Mouse (Mus musculus) intestine, embryonic 16.5 days (tissue): Measurements from ENCODE around the gene Tln2. TPM values are rescaled to one million over a fixed set of nuclear protein-coding genes. Genes with fewer than 3 reads are reported as not detected.

Source experiments
- ATAC-seq: fragments of 200-750 bp; cut with Nextera tagmentation; 2 replicates; pipeline ENCODE4 v1.8.0; 2017; ENCODE audit warnings: moderate TSS enrichment, moderate library complexity
- H3K27ac ChIP-seq: fragments of 300-500 bp; sonication (generic); 2 replicates; pipeline ENCODE4 v1.5.1; 2014; ENCODE audit warnings: mild to moderate bottlenecking, low read length
- H3K27me3 ChIP-seq: fragments of 300-500 bp; sonication (generic); replicated peaks from 2 replicates; pipeline ENCODE4 v1.6.1; 2014; ENCODE audit warnings: low read length, control low read depth, mixed read lengths; ENCODE audit not compliant: control insufficient read depth, insufficient read depth
- H3K36me3 ChIP-seq: fragments of 300-500 bp; sonication (generic); 2 replicates; pipeline ENCODE4 v1.6.1; 2014; ENCODE audit warnings: low read length, control low read depth; ENCODE audit not compliant: control insufficient read depth, insufficient read depth
- H3K4me1 ChIP-seq: fragments of 300-500 bp; sonication (generic); 2 replicates; pipeline ENCODE4 v1.6.1; 2014; ENCODE audit warnings: low read length, control low read depth, mixed read lengths; ENCODE audit not compliant: control insufficient read depth, insufficient read depth
- H3K4me2 ChIP-seq: fragments of 300-500 bp; sonication (generic); 2 replicates; pipeline ENCODE4 v1.6.1; 2014; ENCODE audit warnings: low read depth, low read length, control low read depth
- H3K4me3 ChIP-seq: fragments of 300-500 bp; sonication (generic); 2 replicates; pipeline ENCODE4 v1.5.1; 2014; ENCODE audit warnings: mild to moderate bottlenecking, low read length
- H3K9ac ChIP-seq: fragments of 300-500 bp; sonication (generic); 2 replicates; pipeline ENCODE4 v1.6.1; 2014; ENCODE audit warnings: low read depth, low read length
- H3K9me3 ChIP-seq: fragments of 300-500 bp; sonication (generic); 2 replicates; pipeline ENCODE4 v1.6.1; 2016; ENCODE audit warnings: low read length, control low read depth; ENCODE audit not compliant: control insufficient read depth
- WGBS: fragments of 180-500 bp; shearing (Covaris S2); extraction: QIAGEN DNeasy Blood & Tissue Kit; methylation state at CpG from one replicate; pipeline ENCODE4 v1.1.7; 2014; 5-methylcytosine and 5-hydroxymethylcytosine counted together
- polyA plus RNA-seq: library from polyadenylated mRNA; unstranded; fragments of >200 nt; fragmentation: Nextera tagmentation; extraction: Ambion mirVana; gene quantifications from 2 replicates; pipeline ENCODE4 v1.2.1, GENCODE M21; 2015

Gene Tln2
- polyA plus RNA-seq, 1 experiment from 2014 or later = 19.8 TPM

- 85% methylated on average over 8 of the region's 8 CpGs for WGBS
- H3K4me2 ChIP-seq = no peak overlapping the region
- H3K9me3 ChIP-seq = no peaks in the 10 kb centered on the region
- ATAC-seq = no peak
- no peak overlapping the region for H3K4me3 ChIP-seq
- H3K27me3 ChIP-seq = no peaks in the 10 kb centered on the region
- H3K27ac ChIP-seq = no peak overlapping the region
- H3K36me3 ChIP-seq = no peaks in the 10 kb centered on the region
- H3K9ac ChIP-seq = no peak overlapping the region
- peaks cover 11% of the 10 kb centered on the region; the same call in 1 of the 2 replicates for H3K4me1 ChIP-seq
Measured at GRCm38 (mm10) chr9:67493876-67494552, 65.5 kb downstream of the Tln2 start.

- no peaks in the 10 kb centered on the region for H3K36me3 ChIP-seq
- H3K27ac ChIP-seq = no peak overlapping the region
- H3K4me1 ChIP-seq = peaks cover 6% of the 10 kb centered on the region
- H3K9ac ChIP-seq = no peak overlapping the region
- H3K4me3 ChIP-seq = no peak overlapping the region
- H3K4me2 ChIP-seq = no peak overlapping the region
- H3K27me3 ChIP-seq = no peaks in the 10 kb centered on the region
- WGBS = 75% methylated on average over 3 of the region's 3 CpGs
- ATAC-seq = no peak
- no peaks in the 10 kb centered on the region for H3K9me3 ChIP-seq
Measured at GRCm38 (mm10) chr9:67489370-67489769, 70.1 kb downstream of the Tln2 start.

GRCm38 (mm10) chr9:67486621-67487020 is 72.9 kb downstream of the Tln2 start:
- H3K27ac ChIP-seq = no peak overlapping the region
- H3K27me3 ChIP-seq = no peaks in the 10 kb centered on the region
- no peaks in the 10 kb centered on the region for H3K9me3 ChIP-seq
- H3K4me2 ChIP-seq = no peak overlapping the region
- no peak overlapping the region for H3K4me3 ChIP-seq
- H3K9ac ChIP-seq = no peak overlapping the region
- ATAC-seq = no peak
- H3K36me3 ChIP-seq = no peaks in the 10 kb centered on the region
- WGBS = 68% methylated on average over 5 of the region's 5 CpGs
- peaks cover 6% of the 10 kb centered on the region for H3K4me1 ChIP-seq

- Histone ChIP-seq H3K4me1 (peaks cover 6% of the 10 kb centered on the region), H3K9ac (no peak overlapping the region), H3K4me2 (peak overlapping the region; percentile 32), H3K4me3 (peak overlapping the region; percentile 18), H3K36me3 (no peaks in the 10 kb centered on the region), H3K9me3 (no peaks in the 10 kb centered on the region), H3K27ac (peak overlapping the region; percentile 84), H3K27me3 (no peaks in the 10 kb centered on the region)
- ATAC-seq = peak; percentile 97
- WGBS = 37% methylated on average over 13 of the region's 15 CpGs
Measured at GRCm38 (mm10) chr9:67485169-67486072, 74.1 kb downstream of the Tln2 start.

GRCm38 (mm10) chr9:67482277-67482676 is 77.2 kb downstream of the Tln2 start:
- H3K27me3 ChIP-seq = no peaks in the 10 kb centered on the region
- H3K9ac ChIP-seq = no peak overlapping the region
- H3K4me3 ChIP-seq = no peak overlapping the region
- H3K4me1 ChIP-seq = peaks cover 6% of the 10 kb centered on the region
- H3K27ac ChIP-seq = no peak overlapping the region
- WGBS = 80% methylated on average over 1 of the region's 1 CpGs
- H3K9me3 ChIP-seq = no peaks in the 10 kb centered on the region
- no peaks in the 10 kb centered on the region for H3K36me3 ChIP-seq
- H3K4me2 ChIP-seq = no peak overlapping the region
- no peak for ATAC-seq

- Histone ChIP-seq H3K27ac (no peak overlapping the region), H3K4me3 (no peak overlapping the region), H3K36me3 (no peaks in the 10 kb centered on the region), H3K4me1 (peaks cover 6% of the 10 kb centered on the region), H3K9me3 (no peaks in the 10 kb centered on the region), H3K9ac (no peak overlapping the region), H3K4me2 (no peak overlapping the region), H3K27me3 (no peaks in the 10 kb centered on the region)
- ATAC-seq = no peak
- WGBS = 59% methylated on average over 1 of the region's 1 CpGs
Measured at GRCm38 (mm10) chr9:67481851-67482250, 77.7 kb downstream of the Tln2 start.

- Histone ChIP-seq H3K36me3 (no peaks in the 10 kb centered on the region), H3K4me3 (no peak overlapping the region), H3K9me3 (no peaks in the 10 kb centered on the region), H3K27ac (no peak overlapping the region), H3K4me2 (no peak overlapping the region), H3K27me3 (no peaks in the 10 kb centered on the region), H3K4me1 (no peaks in the 10 kb centered on the region), H3K9ac (no peak overlapping the region)
- no peak for ATAC-seq
- 61% methylated on average over 3 of the region's 3 CpGs for WGBS
Measured at GRCm38 (mm10) chr9:67477445-67477844, 82.1 kb downstream of the Tln2 start.

- no peaks in the 10 kb centered on the region for H3K4me1 ChIP-seq
- WGBS = 93% methylated on average over 5 of the region's 5 CpGs
- H3K4me2 ChIP-seq = no peak overlapping the region
- H3K27me3 ChIP-seq = no peaks in the 10 kb centered on the region
- no peak overlapping the region for H3K27ac ChIP-seq
- H3K36me3 ChIP-seq = no peaks in the 10 kb centered on the region
- no peak overlapping the region for H3K4me3 ChIP-seq
- ATAC-seq = no peak
- H3K9ac ChIP-seq = no peak overlapping the region
- H3K9me3 ChIP-seq = no peaks in the 10 kb centered on the region
Measured at GRCm38 (mm10) chr9:67476184-67476583, 83.3 kb downstream of the Tln2 start.

GRCm38 (mm10) chr9:67463440-67464122 is 95.9 kb downstream of the Tln2 start:
- H3K36me3 ChIP-seq = no peaks in the 10 kb centered on the region
- no peak for ATAC-seq
- no peak overlapping the region for H3K4me3 ChIP-seq
- WGBS = 51% methylated on average over 11 of the region's 11 CpGs
- H3K27me3 ChIP-seq = no peaks in the 10 kb centered on the region
- no peaks in the 10 kb centered on the region for H3K9me3 ChIP-seq
- H3K4me2 ChIP-seq = no peak overlapping the region
- no peak overlapping the region for H3K27ac ChIP-seq
- H3K9ac ChIP-seq = no peak overlapping the region
- no peaks in the 10 kb centered on the region for H3K4me1 ChIP-seq
